Mouse (Mus musculus): Measurements from ENCODE around the gene B4galt2.

Gene B4galt2

GRCm38 (mm10) chr4:117882701-117883691, at the start of gene B4galt2:
Gene B4galt2 (minus strand): TSS chr4:117883487.
- no peak for DNase-seq (ENCODE audit: low spot score)

- DNase-seq (ENCODE audit: low spot score) = no peak
These were observed 46.1 kb upstream of the B4galt2 start, which contains the start of gene Artn for GRCm38 (mm10) chr4:117929391-117929881. Gene Artn (minus strand): TSS chr4:117929763.

- DNase-seq (ENCODE audit: low spot score) = peak; percentile 94
These were observed 45.5 kb upstream of the B4galt2 start for GRCm38 (mm10) chr4:117928699-117929241.

GRCm38 (mm10) chr4:117928234-117928633, 44.9 kb upstream of the B4galt2 start:
- DNase-seq (ENCODE audit: low spot score) = peak; percentile 53

- no peak for DNase-seq (ENCODE audit: low spot score)
These were observed 43.5 kb upstream of the B4galt2 start for GRCm38 (mm10) chr4:117926545-117927482.

GRCm38 (mm10) chr4:117924916-117925315, 41.6 kb upstream of the B4galt2 start:
- DNase-seq (ENCODE audit: low spot score) = no peak

- DNase-seq (ENCODE audit: low spot score) = no peak
These were observed 40.2 kb upstream of the B4galt2 start for GRCm38 (mm10) chr4:117923450-117923849.

GRCm38 (mm10) chr4:117921358-117921757, 38.1 kb upstream of the B4galt2 start:
- DNase-seq (ENCODE audit: low spot score) = no peak

- no peak for DNase-seq (ENCODE audit: low spot score)
These were observed 35.5 kb upstream of the B4galt2 start for GRCm38 (mm10) chr4:117918762-117919161.

- no peak for DNase-seq (ENCODE audit: low spot score)
These were observed 35.0 kb upstream of the B4galt2 start for GRCm38 (mm10) chr4:117918261-117918660.

GRCm38 (mm10) chr4:117917847-117918246, 34.6 kb upstream of the B4galt2 start:
- no peak for DNase-seq (ENCODE audit: low spot score)

- DNase-seq (ENCODE audit: low spot score) = no peak
These were observed 34.1 kb upstream of the B4galt2 start for GRCm38 (mm10) chr4:117917402-117917801.

- DNase-seq (ENCODE audit: low spot score) = no peak
These were observed 33.1 kb upstream of the B4galt2 start for GRCm38 (mm10) chr4:117916386-117916785.

GRCm38 (mm10) chr4:117915489-117916105, 32.3 kb upstream of the B4galt2 start:
- DNase-seq (ENCODE audit: low spot score) = peak; percentile 44

- peak; percentile 87 for DNase-seq (ENCODE audit: low spot score)
These were observed 31.5 kb upstream of the B4galt2 start, which contains the start of gene Ipo13 for GRCm38 (mm10) chr4:117914591-117915442. Gene Ipo13 (minus strand): TSS chr4:117914999.

- DNase-seq (ENCODE audit: low spot score) = no peak
These were observed 30.7 kb upstream of the B4galt2 start for GRCm38 (mm10) chr4:117914031-117914430.

- DNase-seq (ENCODE audit: low spot score) = no peak
These were observed 30.1 kb upstream of the B4galt2 start for GRCm38 (mm10) chr4:117913421-117913820.

GRCm38 (mm10) chr4:117912685-117913273, 29.5 kb upstream of the B4galt2 start:
- DNase-seq (ENCODE audit: low spot score) = no peak

- DNase-seq (ENCODE audit: low spot score) = no peak
These were observed 28.9 kb upstream of the B4galt2 start for GRCm38 (mm10) chr4:117912131-117912561.
